Mouse (Mus musculus) stomach, postnatal 0 days (tissue): ENCODE data around the gene Irak2.

Source experiments
- CTCF ChIP-seq: IDR thresholded peaks from 2 replicates; pipeline ENCODE4 v1.5.1; 2016; ENCODE audit warnings: antibody characterized with exemption, low read depth, mild to moderate bottlenecking, moderate library complexity
- EP300 ChIP-seq: optimal IDR thresholded peaks from 2 replicates; pipeline ENCODE3; 2016; ENCODE audit warnings: antibody characterized with exemption

DNA sequence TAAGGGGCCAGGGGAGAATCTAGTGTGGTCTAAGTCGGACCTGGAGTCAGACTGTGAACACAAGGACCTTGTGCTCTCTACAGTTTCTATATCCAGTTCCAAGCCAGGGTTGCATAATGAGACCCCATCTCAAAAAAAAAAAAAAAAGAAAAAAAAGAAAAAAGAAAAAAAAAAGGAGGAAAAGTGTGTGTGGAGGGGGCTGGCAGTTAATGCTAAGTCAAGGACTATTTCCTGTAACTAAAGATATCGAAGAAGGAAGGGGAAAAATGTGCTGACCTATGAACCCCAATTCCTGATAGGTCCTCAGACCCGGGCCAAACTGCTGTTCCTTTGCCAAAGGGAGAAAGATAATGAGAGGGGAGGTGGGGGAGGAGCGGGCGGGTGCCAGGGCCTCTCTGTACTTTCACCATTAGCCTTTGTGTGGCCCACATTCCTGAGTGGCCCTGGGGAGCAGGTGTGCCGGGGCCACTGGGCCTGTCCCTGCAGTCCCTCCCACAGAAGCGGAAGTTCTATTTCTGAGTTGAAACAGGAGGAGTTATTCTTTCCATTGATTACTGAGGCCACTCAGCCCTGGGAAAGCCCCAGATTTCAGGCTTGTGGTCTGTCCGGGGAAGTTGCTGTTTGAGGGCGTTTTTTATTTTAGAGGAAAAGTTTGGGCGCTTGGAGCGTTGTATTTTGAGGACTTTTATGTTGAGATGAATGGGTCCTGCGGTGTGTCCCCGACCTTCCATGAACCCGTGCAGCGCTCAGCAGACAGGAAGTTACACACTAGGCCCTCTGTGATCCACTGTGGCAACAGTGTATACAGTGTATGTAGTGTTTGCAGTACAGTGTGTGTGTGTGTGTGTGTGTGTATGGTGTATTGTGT lies 30.3 kb downstream of the Irak2 start:
- TF ChIP-seq CTCF (no peak), EP300 (no peak)
